Mouse (Mus musculus): ENCODE data around the gene Tmem240.

DNA sequence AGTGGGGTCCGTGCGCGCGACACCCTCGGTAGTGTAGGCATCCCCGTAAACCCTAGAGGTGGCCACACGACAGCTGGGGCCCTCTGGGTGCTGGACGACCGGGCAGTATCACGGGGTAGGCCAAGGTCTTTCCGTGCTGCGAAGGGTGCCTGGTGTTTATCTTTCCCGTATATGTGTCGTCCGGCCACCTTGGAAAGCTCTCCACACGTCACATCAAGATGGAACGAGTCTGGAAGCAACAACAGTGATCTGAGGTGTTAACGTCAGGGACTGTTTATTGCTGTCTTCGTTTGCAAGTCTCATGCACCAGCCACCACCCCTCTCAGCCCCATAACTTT, 29.0 kb upstream of the Tmem240 start:
- no peak for TF ChIP-seq CTCF (IDR thresholded peaks at IDR 0.05; ENCODE audit: control insufficient read depth, insufficient read depth, insufficient replicate concordance, low read depth, low read length)
- TF ChIP-seq POLR2A (IDR thresholded peaks at IDR 0.05; ENCODE audit: control insufficient read depth, low read depth, low read length), result no peak
